Mouse (Mus musculus): Measurements from ENCODE around the gene Camk1d. TPM values are rescaled to one million over a fixed set of nuclear protein-coding genes. Genes with fewer than 3 reads are reported as not detected.

Gene Camk1d
- polyA plus RNA-seq, 1 experiment = 0.28 TPM

GRCm38 (mm10) chr2:5735881-5736280 is 21.6 kb upstream of the Camk1d start:
- peaks cover 28% of the 10 kb centered on the region for H3K9me3 ChIP-seq
- no peak overlapping the region for H3K4me3 ChIP-seq (replicated peaks)

GRCm38 (mm10) chr2:5733300-5734085 is 19.2 kb upstream of the Camk1d start:
- Histone ChIP-seq H3K9me3 (peaks cover 28% of the 10 kb centered on the region), H3K27me3 (replicated peaks) (peaks cover 7% of the 10 kb centered on the region), H3K4me3 (replicated peaks) (no peak overlapping the region), H3K36me3 (replicated peaks; ENCODE audit: low read length) (no peaks in the 10 kb centered on the region), H3K4me1 (no peaks in the 10 kb centered on the region)
- TF ChIP-seq FLI1 (IDR thresholded peaks at IDR 0.05; ENCODE audit: low read length) (no peak), GATA1 (IDR thresholded peaks at IDR 0.05; ENCODE audit: borderline replicate concordance, low read length) (no peak)

More at GRCm38 (mm10) chr2:5735881-5736280, 21.6 kb upstream of the Camk1d start:
- Histone ChIP-seq H3K27me3 (replicated peaks) (peaks cover 5% of the 10 kb centered on the region), H3K36me3 (replicated peaks; ENCODE audit: low read length) (no peaks in the 10 kb centered on the region), H3K4me1 (no peaks in the 10 kb centered on the region)
- TF ChIP-seq GATA1 (IDR thresholded peaks at IDR 0.05; ENCODE audit: borderline replicate concordance, low read length) (no peak), FLI1 (IDR thresholded peaks at IDR 0.05; ENCODE audit: low read length) (no peak)

GRCm38 (mm10) chr2:5732047-5732446 is 17.7 kb upstream of the Camk1d start:
- Histone ChIP-seq H3K4me1 (no peaks in the 10 kb centered on the region), H3K36me3 (replicated peaks; ENCODE audit: low read length) (no peaks in the 10 kb centered on the region), H3K4me3 (replicated peaks) (no peak overlapping the region), H3K27me3 (replicated peaks) (peaks cover 7% of the 10 kb centered on the region), H3K9me3 (peaks cover 27% of the 10 kb centered on the region)
- no peak for TF ChIP-seq GATA1 (IDR thresholded peaks at IDR 0.05; ENCODE audit: borderline replicate concordance, low read length)
- no peak for TF ChIP-seq FLI1 (IDR thresholded peaks at IDR 0.05; ENCODE audit: low read length)

GRCm38 (mm10) chr2:5730364-5730792 is 16.1 kb upstream of the Camk1d start:
- Histone ChIP-seq H3K4me1 (0 out of 2 replicates have a peak, but pooled peaks cover under 1% of the 10 kb centered on the region), H3K27me3 (replicated peaks) (peaks cover 7% of the 10 kb centered on the region), H3K36me3 (replicated peaks; ENCODE audit: low read length) (no peaks in the 10 kb centered on the region), H3K9me3 (peaks cover 25% of the 10 kb centered on the region), H3K4me3 (replicated peaks) (no peak overlapping the region)
- TF ChIP-seq GATA1 (IDR thresholded peaks at IDR 0.05; ENCODE audit: borderline replicate concordance, low read length) (no peak), FLI1 (IDR thresholded peaks at IDR 0.05; ENCODE audit: low read length) (no peak)

GRCm38 (mm10) chr2:5729931-5730330 is 15.6 kb upstream of the Camk1d start:
- peaks cover 11% of the 10 kb centered on the region for H3K27me3 ChIP-seq (replicated peaks)
- H3K4me3 ChIP-seq (replicated peaks) = no peak overlapping the region
- peaks cover 21% of the 10 kb centered on the region for H3K9me3 ChIP-seq
- 0 out of 2 replicates have a peak, but pooled peaks cover 3% of the 10 kb centered on the region for H3K4me1 ChIP-seq
- no peaks in the 10 kb centered on the region for H3K36me3 ChIP-seq (replicated peaks; ENCODE audit: low read length)
- TF ChIP-seq GATA1 (IDR thresholded peaks at IDR 0.05; ENCODE audit: borderline replicate concordance, low read length) (no peak), FLI1 (IDR thresholded peaks at IDR 0.05; ENCODE audit: low read length) (no peak)

DNA sequence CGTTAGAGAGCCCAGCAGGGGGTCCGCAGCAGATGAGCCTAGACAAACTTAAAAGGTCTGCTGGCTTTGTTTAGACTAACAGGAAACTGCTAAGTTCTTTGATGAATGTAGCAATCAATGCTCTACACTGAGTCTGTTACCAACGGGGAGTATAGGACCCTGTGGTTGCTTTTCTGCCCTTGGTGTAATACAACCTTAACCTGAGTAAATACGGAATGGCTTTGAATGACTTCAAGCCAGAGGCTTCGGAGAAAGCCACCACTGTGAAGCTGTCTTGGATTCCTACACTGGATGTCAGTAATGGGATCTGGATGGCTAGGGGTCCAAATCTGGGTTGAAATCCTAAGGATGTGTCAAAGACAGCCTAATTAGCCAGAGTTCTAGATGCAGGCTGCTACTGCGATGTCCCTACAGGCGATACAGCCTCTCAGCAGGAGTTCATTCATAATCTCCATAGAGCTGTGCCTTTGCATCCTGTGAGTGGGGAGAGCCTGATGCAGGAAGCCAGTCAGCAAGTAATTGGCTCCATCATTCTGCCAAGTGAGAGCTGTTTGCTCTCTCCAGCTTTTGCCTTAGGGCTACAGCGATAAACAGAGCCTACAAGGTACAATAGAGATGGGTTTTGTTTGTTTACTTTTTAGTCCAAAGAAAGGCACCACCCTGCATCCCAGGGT is 10.8 kb upstream of the Camk1d start:
- Histone ChIP-seq H3K36me3 (replicated peaks; ENCODE audit: low read length) (no peaks in the 10 kb centered on the region), H3K4me1 (0 out of 2 replicates have a peak, but pooled peaks cover 3% of the 10 kb centered on the region), H3K9me3 (no peaks in the 10 kb centered on the region), H3K27me3 (replicated peaks) (peaks cover 11% of the 10 kb centered on the region), H3K4me3 (replicated peaks) (no peak overlapping the region)
- TF ChIP-seq GATA1 (IDR thresholded peaks at IDR 0.05; ENCODE audit: borderline replicate concordance, low read length) = no peak
- TF ChIP-seq FLI1 (IDR thresholded peaks at IDR 0.05; ENCODE audit: low read length) = no peak

- Histone ChIP-seq H3K9me3 (peaks cover 16% of the 10 kb centered on the region), H3K27me3 (replicated peaks) (peaks cover 39% of the 10 kb centered on the region), H3K4me1 (peaks cover 26% of the 10 kb centered on the region), H3K36me3 (replicated peaks; ENCODE audit: low read length) (no peaks in the 10 kb centered on the region), H3K4me3 (replicated peaks) (no peak overlapping the region)
- no peak for TF ChIP-seq GATA1 (IDR thresholded peaks at IDR 0.05; ENCODE audit: borderline replicate concordance, low read length)
- TF ChIP-seq FLI1 (IDR thresholded peaks at IDR 0.05; ENCODE audit: low read length) = no peak
These were observed 3.4 kb upstream of the Camk1d start for GRCm38 (mm10) chr2:5717675-5718074.

- Histone ChIP-seq H3K9me3 (peaks cover 16% of the 10 kb centered on the region), H3K4me1 (peaks cover 27% of the 10 kb centered on the region), H3K36me3 (replicated peaks; ENCODE audit: low read length) (no peaks in the 10 kb centered on the region), H3K27me3 (replicated peaks) (peaks cover 56% of the 10 kb centered on the region), H3K4me3 (replicated peaks) (no peak overlapping the region)
- TF ChIP-seq FLI1 (IDR thresholded peaks at IDR 0.05; ENCODE audit: low read length) (no peak), GATA1 (IDR thresholded peaks at IDR 0.05; ENCODE audit: borderline replicate concordance, low read length) (no peak)
These were observed 1.2 kb upstream of the Camk1d start for GRCm38 (mm10) chr2:5715544-5715943.

GRCm38 (mm10) chr2:5715054-5715410 is 717 bp upstream of the Camk1d start:
- H3K4me1 ChIP-seq = peaks cover 27% of the 10 kb centered on the region
- TF ChIP-seq FLI1 (IDR thresholded peaks at IDR 0.05; ENCODE audit: low read length) = no peak
- TF ChIP-seq GATA1 (IDR thresholded peaks at IDR 0.05; ENCODE audit: borderline replicate concordance, low read length) = no peak
- H3K27me3 ChIP-seq (replicated peaks) = peaks cover 60% of the 10 kb centered on the region
- H3K36me3 ChIP-seq (replicated peaks; ENCODE audit: low read length) = no peaks in the 10 kb centered on the region
- H3K9me3 ChIP-seq = peaks cover 16% of the 10 kb centered on the region
- peak overlapping the region; percentile 93 for H3K4me3 ChIP-seq (replicated peaks)
